Mouse (Mus musculus): Measurements from ENCODE around the gene Opn1mw. TPM values are rescaled to one million over a fixed set of nuclear protein-coding genes. Genes with fewer than 3 reads are reported as not detected.

Gene Opn1mw
- polyA plus RNA-seq, 1 experiment from 2014 or later, result not detected

DNA sequence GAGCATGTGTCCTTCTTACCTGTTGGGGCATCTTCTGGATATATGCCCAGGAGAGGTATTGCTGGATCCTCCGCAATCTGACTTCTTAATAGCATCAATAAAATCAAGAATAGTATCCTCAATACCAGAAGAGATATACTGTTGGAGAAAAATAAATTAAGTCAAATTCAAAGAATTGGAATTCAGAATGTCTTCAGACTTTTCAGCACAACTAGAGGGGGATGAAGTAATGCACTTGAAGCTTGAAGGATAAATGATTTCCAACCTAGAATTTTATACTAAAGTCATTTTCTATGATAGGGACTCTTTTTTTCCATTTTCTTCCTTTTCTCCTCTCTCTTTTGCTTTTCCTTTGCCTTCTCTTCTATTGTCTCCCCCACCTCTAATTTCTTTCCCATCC, 40.5 kb downstream of the Opn1mw start, which contains the start of gene Tex28:
Gene Tex28, minus strand, starts transcription at position 101 of the 400 bp plus-strand sequence.
- Histone ChIP-seq H3K9me3 (no peaks in the 10 kb centered on the region), H3K36me3 (no peaks in the 10 kb centered on the region), H3K4me3 (no peak within 1 kb of the TSS), H3K27ac (no peak within 1 kb of the TSS), H3K27me3 (no peaks in the 10 kb centered on the region), H3K4me2 (replicated peaks) (no peak within 1 kb of the TSS), H3K9ac (no peak within 1 kb of the TSS), H3K4me1 (no peaks in the 10 kb centered on the region)
- ATAC-seq (ENCODE audit: insufficient number of reproducible peaks, insufficient read depth, low FRiP score, low TSS enrichment), result no peak
- WGBS, result 90% methylated on average over 1 of the region's 1 CpGs

DNA sequence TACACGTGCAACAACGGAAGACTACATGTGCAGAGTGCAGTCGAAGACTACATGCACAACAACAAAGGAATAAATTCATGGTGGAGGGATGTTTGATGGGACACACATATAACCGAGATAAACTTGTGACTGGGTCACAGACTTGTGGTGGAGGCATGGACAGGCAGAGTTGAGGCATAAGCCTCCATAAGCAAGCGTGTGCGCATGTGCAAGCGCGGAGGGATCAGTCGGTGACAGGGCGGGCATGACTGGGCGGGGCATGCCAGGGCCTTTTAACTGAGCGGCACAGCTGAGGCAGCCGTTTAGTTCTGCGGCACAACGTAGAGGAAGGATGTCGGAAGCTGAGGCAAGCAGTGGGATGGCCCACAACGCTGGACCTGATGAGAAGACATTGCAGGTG, 49.7 kb downstream of the Opn1mw start, which contains the start of gene Tktl1:
Gene Tktl1, plus strand, starts transcription at position 301 of the 400 bp plus-strand sequence.
- no peaks in the 10 kb centered on the region for H3K27me3 ChIP-seq
- no peak within 1 kb of the TSS for H3K27ac ChIP-seq
- no peak for ATAC-seq (ENCODE audit: insufficient number of reproducible peaks, insufficient read depth, low FRiP score, low TSS enrichment)
- no peaks in the 10 kb centered on the region for H3K9me3 ChIP-seq
- no peak within 1 kb of the TSS for H3K9ac ChIP-seq
- 91% methylated on average over 17 of the region's 17 CpGs for WGBS
- H3K4me2 ChIP-seq (replicated peaks), result no peak within 1 kb of the TSS
- no peak within 1 kb of the TSS for H3K4me3 ChIP-seq
- no peaks in the 10 kb centered on the region for H3K36me3 ChIP-seq
- no peaks in the 10 kb centered on the region for H3K4me1 ChIP-seq

Other genes starting within 250 kb of the Opn1mw start
- gene Avpr2, start 235.4 kb upstream of the Opn1mw start, polyA plus RNA-seq (2016; fragmentation: Nextera tagmentation; extraction: Ambion mirVana), result 0.10 and 0.14 TPM in 2 replicates
- gene L1cam, start 231.4 kb upstream of the Opn1mw start, polyA plus RNA-seq (2016; fragmentation: Nextera tagmentation; extraction: Ambion mirVana), result 5.9 and 7.2 TPM in 2 replicates
- 2.7 and 3.0 TPM in 2 replicates for gene Arhgap4, start 205.6 kb upstream of the Opn1mw start, polyA plus RNA-seq (2016; fragmentation: Nextera tagmentation; extraction: Ambion mirVana)
- 136 and 147 TPM in 2 replicates for gene Naa10, start 205.5 kb upstream of the Opn1mw start, polyA plus RNA-seq (2016; fragmentation: Nextera tagmentation; extraction: Ambion mirVana)
- gene Renbp, start 196.6 kb upstream of the Opn1mw start, polyA plus RNA-seq (2016; fragmentation: Nextera tagmentation; extraction: Ambion mirVana), result 19.7 and 24.7 TPM in 2 replicates
- gene Hcfc1, start 161.1 kb upstream of the Opn1mw start, polyA plus RNA-seq (2016; fragmentation: Nextera tagmentation; extraction: Ambion mirVana), result 71.0 and 71.3 TPM in 2 replicates
- 61.1 and 64.6 TPM in 2 replicates for gene Irak1, start 103.5 kb upstream of the Opn1mw start, polyA plus RNA-seq (2016; fragmentation: Nextera tagmentation; extraction: Ambion mirVana)
- gene Mecp2, start 7.9 kb downstream of the Opn1mw start, polyA plus RNA-seq (2016; fragmentation: Nextera tagmentation; extraction: Ambion mirVana), result 14.8 and 15.6 TPM in 2 replicates
- gene Tex28, start 40.4 kb downstream of the Opn1mw start, polyA plus RNA-seq (2016; fragmentation: Nextera tagmentation; extraction: Ambion mirVana), result not detected in 2 replicates
- 0.08 TPM in 1 of 2 replicates, not detected in the other for gene Tktl1, start 49.8 kb downstream of the Opn1mw start, polyA plus RNA-seq (2016; fragmentation: Nextera tagmentation; extraction: Ambion mirVana)
- gene Flna, start 122.4 kb downstream of the Opn1mw start, polyA plus RNA-seq (2016; fragmentation: Nextera tagmentation; extraction: Ambion mirVana), result 359 and 360 TPM in 2 replicates
- gene Emd, start 127.2 kb downstream of the Opn1mw start, polyA plus RNA-seq (2016; fragmentation: Nextera tagmentation; extraction: Ambion mirVana), result 21.9 and 24.4 TPM in 2 replicates
- gene Rpl10, start 143.3 kb downstream of the Opn1mw start, polyA plus RNA-seq (2016; fragmentation: Nextera tagmentation; extraction: Ambion mirVana), result 745 and 775 TPM in 2 replicates
- 84.4 and 85.7 TPM in 2 replicates for gene Taz, start 154.4 kb downstream of the Opn1mw start, polyA plus RNA-seq (2016; fragmentation: Nextera tagmentation; extraction: Ambion mirVana)
- gene Dnase1l1, start 154.9 kb downstream of the Opn1mw start, polyA plus RNA-seq (2016; fragmentation: Nextera tagmentation; extraction: Ambion mirVana), result 9.1 and 9.6 TPM in 2 replicates
- 114 and 120 TPM in 2 replicates for gene Atp6ap1, start 169.6 kb downstream of the Opn1mw start, polyA plus RNA-seq (2016; fragmentation: Nextera tagmentation; extraction: Ambion mirVana)
- 305 and 323 TPM in 2 replicates for gene Gdi1, start 177.5 kb downstream of the Opn1mw start, polyA plus RNA-seq (2016; fragmentation: Nextera tagmentation; extraction: Ambion mirVana)
- 66.3 and 68.5 TPM in 2 replicates for gene Fam50a, start 185.6 kb downstream of the Opn1mw start, polyA plus RNA-seq (2016; fragmentation: Nextera tagmentation; extraction: Ambion mirVana)
- 25.1 and 31.1 TPM in 2 replicates for gene Plxna3, start 201.6 kb downstream of the Opn1mw start, polyA plus RNA-seq (2016; fragmentation: Nextera tagmentation; extraction: Ambion mirVana)
- gene Lage3, start 226.2 kb downstream of the Opn1mw start, polyA plus RNA-seq (2016; fragmentation: Nextera tagmentation; extraction: Ambion mirVana), result 114 and 122 TPM in 2 replicates
- 62.1 and 62.2 TPM in 2 replicates for gene Ubl4a, start 245.8 kb downstream of the Opn1mw start, polyA plus RNA-seq (2016; fragmentation: Nextera tagmentation; extraction: Ambion mirVana)
- gene Slc10a3, start 245.9 kb downstream of the Opn1mw start, polyA plus RNA-seq (2016; fragmentation: Nextera tagmentation; extraction: Ambion mirVana), result 16.4 and 18.2 TPM in 2 replicates